Mouse (Mus musculus): Measurements from ENCODE around the gene Fabp1.

- TF ChIP-seq GATA1 (IDR thresholded peaks at IDR 0.05; ENCODE audit: borderline replicate concordance, low read length) (no peak), FLI1 (IDR thresholded peaks at IDR 0.05; ENCODE audit: low read length) (no peak)
Measured at GRCm38 (mm10) chr6:71197636-71198535, 1.7 kb upstream of the Fabp1 start.

Measured in megakaryocyte, embryonic 14.5 days (primary cell).